Mouse (Mus musculus): ENCODE data around the gene Slc17a2. TPM values are rescaled to one million over a fixed set of nuclear protein-coding genes. Genes with fewer than 3 reads are reported as not detected.

Slc17a2 gene
- total and polyA plus RNA-seq, 3 experiments: not detected

GRCm38 (mm10) chr13:23799405-23799804, 7.4 kb upstream of the Slc17a2 start:
- Histone ChIP-seq H3K4me2 (ENCODE audit: insufficient read depth, low read depth, poor library complexity, severe bottlenecking) (no peak overlapping the region; the same call in 1 of the 2 replicates), H3K79me2 (replicated peaks; ENCODE audit: control insufficient read depth, extremely low read depth, insufficient read depth, poor library complexity, severe bottlenecking) (no peaks in the 10 kb centered on the region), H3K4me1 (ENCODE audit: control insufficient read depth in 1 of 2, insufficient read depth in 2 of 2) (peaks cover 5 to 15% of the 10 kb centered on the region in 2 experiments; a peak in 3 of 4 replicates), H3K4me3 (replicated peaks in 1 of 3; ENCODE audit: low read depth in 2 of 3, low read length in 2 of 3, poor library complexity in 1 of 3) (no peak overlapping the region), H3K27ac (ENCODE audit: insufficient read depth, low read depth) (no peak overlapping the region), H3K9ac (ENCODE audit: insufficient read depth, low read depth) (no peak overlapping the region), H3K36me3 (replicated peaks in 1 of 2; ENCODE audit: control insufficient read depth in 1 of 2, insufficient read depth in 1 of 2, low read length in 1 of 2) (no peaks in the 10 kb centered on the region), H3K9me3 (replicated peaks; ENCODE audit: low read length) (no peaks in the 10 kb centered on the region), H3K27me3 (replicated peaks) (no peaks in the 10 kb centered on the region)
- TF ChIP-seq MEF2A (IDR thresholded peaks at IDR 0.05; ENCODE audit: borderline replicate concordance, low read depth, low read length) (no peak), GABPA (IDR thresholded peaks at IDR 0.05; ENCODE audit: insufficient replicate concordance, low read depth, low read length) (no peak), ZNF384 (IDR thresholded peaks at IDR 0.05; ENCODE audit: low read depth, low read length) (no peak), TBP (conservative IDR thresholded peaks at IDR 0.05; ENCODE audit: low read depth, low read length) (no peak), ZKSCAN1 (IDR thresholded peaks at IDR 0.05; ENCODE audit: borderline replicate concordance, low read depth, low read length) (no peak), ZMIZ1 (IDR thresholded peaks at IDR 0.05; ENCODE audit: low read depth, low read length) (no peak), NELFE (IDR thresholded peaks at IDR 0.05; ENCODE audit: low read depth, low read length) (no peak), MAZ (IDR thresholded peaks at IDR 0.05; ENCODE audit: low read depth, low read length) (no peak), MAX (IDR thresholded peaks at IDR 0.05; ENCODE audit: low read length) (no peak), CHD2 (IDR thresholded peaks at IDR 0.05; ENCODE audit: low read length) (no peak), IRF4 (IDR thresholded peaks at IDR 0.05; ENCODE audit: low read depth, low read length) (no peak), POLR2A (IDR thresholded peaks at IDR 0.05; ENCODE audit: low read depth, low read length) (no peak), ELF1 (IDR thresholded peaks at IDR 0.05; ENCODE audit: low read depth, low read length) (no peak)
- dilution Hi-C loops (cut with MboI; ENCODE audit: extremely low pct_ligation_motif_present, extremely low pct_unique_long_range_greater_than_20kb, low sequenced_read_pairs) (no loop called here), in situ Hi-C loops (cut with MboI; ENCODE audit: low pct_ligation_motif_present, low pct_unique_long_range_greater_than_20kb, low sequenced_read_pairs) (no loop called here)
- DNase-seq (ENCODE audit: extremely low read depth): peak; percentile 35

GRCm38 (mm10) chr13:23804532-23804931, 2.3 kb upstream of the Slc17a2 start:
- Histone ChIP-seq H3K27ac (ENCODE audit: insufficient read depth, low read depth) (no peak overlapping the region), H3K36me3 (replicated peaks in 1 of 2; ENCODE audit: control insufficient read depth in 1 of 2, insufficient read depth in 1 of 2, low read length in 1 of 2) (no peaks in the 10 kb centered on the region), H3K79me2 (replicated peaks; ENCODE audit: control insufficient read depth, extremely low read depth, insufficient read depth, poor library complexity, severe bottlenecking) (no peaks in the 10 kb centered on the region), H3K27me3 (replicated peaks) (no peaks in the 10 kb centered on the region), H3K4me1 (ENCODE audit: control insufficient read depth in 1 of 2, insufficient read depth in 2 of 2) (peaks cover 7 to 8% of the 10 kb centered on the region in 2 experiments), H3K4me2 (ENCODE audit: insufficient read depth, low read depth, poor library complexity, severe bottlenecking) (no peak overlapping the region), H3K9ac (ENCODE audit: insufficient read depth, low read depth) (no peak overlapping the region), H3K4me3 (replicated peaks in 1 of 3; ENCODE audit: low read depth in 2 of 3, low read length in 2 of 3, poor library complexity in 1 of 3) (no peak overlapping the region), H3K9me3 (replicated peaks; ENCODE audit: low read length) (no peaks in the 10 kb centered on the region)
- dilution Hi-C loops (cut with MboI; ENCODE audit: extremely low pct_ligation_motif_present, extremely low pct_unique_long_range_greater_than_20kb, low sequenced_read_pairs): no loop called here
- in situ Hi-C loops (cut with MboI; ENCODE audit: low pct_ligation_motif_present, low pct_unique_long_range_greater_than_20kb, low sequenced_read_pairs): no loop called here
- no peak for DNase-seq (ENCODE audit: extremely low read depth)
- no peak for TF ChIP-seq USF1 (IDR thresholded peaks at IDR 0.05; ENCODE audit: low read depth, low read length)
- no peak for TF ChIP-seq UBTF (IDR thresholded peaks at IDR 0.05; ENCODE audit: low read depth, low read length)
- TF ChIP-seq TCF12 (IDR thresholded peaks at IDR 0.05; ENCODE audit: low read depth, low read length): no peak
- no peak for TF ChIP-seq ZKSCAN1 (IDR thresholded peaks at IDR 0.05; ENCODE audit: borderline replicate concordance, low read depth, low read length)
- TF ChIP-seq HCFC1 (IDR thresholded peaks at IDR 0.05; ENCODE audit: low read depth, low read length): no peak
- no peak for TF ChIP-seq MEF2A (IDR thresholded peaks at IDR 0.05; ENCODE audit: borderline replicate concordance, low read depth, low read length)
- TF ChIP-seq E2F4 (IDR thresholded peaks at IDR 0.05; ENCODE audit: insufficient replicate concordance, low read depth, low read length): no peak
- no peak for TF ChIP-seq CHD2 (IDR thresholded peaks at IDR 0.05; ENCODE audit: low read length)
- TF ChIP-seq JUND (conservative IDR thresholded peaks at IDR 0.05; ENCODE audit: low read depth, low read length): no peak
- TF ChIP-seq ZMIZ1 (IDR thresholded peaks at IDR 0.05; ENCODE audit: low read depth, low read length): no peak
- no peak for TF ChIP-seq MAZ (IDR thresholded peaks at IDR 0.05; ENCODE audit: low read depth, low read length)
- no peak for TF ChIP-seq SMC3 (IDR thresholded peaks at IDR 0.05; ENCODE audit: low read depth, low read length)
- TF ChIP-seq EP300 (IDR thresholded peaks at IDR 0.05; ENCODE audit: low read length): no peak
- TF ChIP-seq SIN3A (IDR thresholded peaks at IDR 0.05; ENCODE audit: low read length): no peak
- no peak for TF ChIP-seq ETS1 (conservative IDR thresholded peaks at IDR 0.05; ENCODE audit: low read depth, low read length)
- TF ChIP-seq CTCF (conservative IDR thresholded peaks at IDR 0.05 in 1 of 2, IDR thresholded peaks at IDR 0.05 in 1 of 2; ENCODE audit: low read depth in 2 of 2, low read length in 2 of 2): no peak
